ENCODE assay signal across 9 mouse cellular contexts in genomic region chr17:69156522-69157100, GRCm38 (mm10).
DNase-seq lines count a peak whose midpoint lies in the region; ATAC-seq and TF ChIP-seq lines count a peak whose summit lies in the region.
"Had no signal": no experiment of that assay in that cellular context is flagged by ENCODE, and none has a peak within 500 bp of the region (broad histone marks: within the 10 kb centered on the region; RNA-seq: fewer than 3 reads in every experiment).

No protein-coding gene starts in this region.

- H3K4me3 ChIP-seq in kidney, adult 2 months (ENCODE audit: insufficient read depth, low read depth, low read length) = peak overlapping the region; percentile 57
- H3K4me3 ChIP-seq in cortical plate, adult 2 months (ENCODE audit: insufficient read depth, low read length) = peak overlapping the region; percentile 86
- peak overlapping the region; percentile 76 for H3K4me3 ChIP-seq in intestine, postnatal 0 days (ENCODE audit: low read depth, low read length)
- H3K4me3 ChIP-seq in liver, adult 2 months (ENCODE audit: insufficient read depth, low read depth, low read length) = peak overlapping the region; percentile 56; the same call in 1 of the 2 replicates

- H3K27me3 ChIP-seq in kidney, adult 2 months (replicated peaks; ENCODE audit: control insufficient read depth, insufficient read depth, low read length) = peaks cover 2% of the 10 kb centered on the region; the same call in 1 of the 2 replicates
- H3K27me3 ChIP-seq in intestine, postnatal 0 days (replicated peaks; ENCODE audit: control insufficient read depth, insufficient read depth, low read length) = no peaks in the 10 kb centered on the region
- peaks cover 13% of the 10 kb centered on the region for H3K27me3 ChIP-seq in liver, adult 2 months (ENCODE audit: control insufficient read depth, insufficient read depth, low read length)
- H3K27me3 ChIP-seq: CH12.LX had no signal

- intact Hi-C loops in gastrocnemius, postnatal 14 days (cut with DNase I; ENCODE audit: low total_unique reads) = no loop called here

- peak overlapping the region; percentile 100 for H3K4me2 ChIP-seq in intestine, postnatal 0 days (replicated peaks; ENCODE audit: low read depth)

- no peak overlapping the region for H3K27ac ChIP-seq in kidney, adult 2 months (ENCODE audit: insufficient read depth, low read depth, low read length)
- peak overlapping the region; percentile 98 for H3K27ac ChIP-seq in cortical plate, adult 2 months (ENCODE audit: insufficient read depth, low read length)
- H3K27ac ChIP-seq in intestine, postnatal 0 days (ENCODE audit: low read depth, low read length) = no peak overlapping the region
- H3K27ac ChIP-seq in liver, adult 2 months (replicated peaks; ENCODE audit: insufficient read depth, low read depth, low read length) = no peak overlapping the region

- 1% methylated on average over 58 of the region's 58 CpGs for WGBS in kidney, adult 2 months
- WGBS in intestine, postnatal 0 days = under 1% methylated on average over 58 of the region's 58 CpGs
- 2% methylated on average over 56 of the region's 58 CpGs for WGBS in liver, adult 2 months

- no peaks in the 10 kb centered on the region for H3K9me3 ChIP-seq in intestine, postnatal 0 days (ENCODE audit: control insufficient read depth)

- H3K9ac ChIP-seq in intestine, postnatal 0 days (ENCODE audit: low read depth, low read length) = peak overlapping the region; percentile 74
- peak overlapping the region; percentile 64 for H3K9ac ChIP-seq in liver, adult 2 months (ENCODE audit: low read depth, low read length)

- peak; percentile 69 for ATAC-seq in intestine, postnatal 0 days

- no peaks in the 10 kb centered on the region for H3K79me2 ChIP-seq in liver, adult 2 months (ENCODE audit: control insufficient read depth, insufficient read depth, low read length)

- no peaks in the 10 kb centered on the region for H3K36me3 ChIP-seq in kidney, adult 2 months (ENCODE audit: control insufficient read depth, insufficient read depth, low read length)
- H3K36me3 ChIP-seq in intestine, postnatal 0 days (ENCODE audit: control insufficient read depth, insufficient read depth) = no peaks in the 10 kb centered on the region
- H3K36me3 ChIP-seq in liver, adult 2 months (ENCODE audit: control insufficient read depth, insufficient read depth, low read length) = no peaks in the 10 kb centered on the region

- TF ChIP-seq POLR2A in kidney, adult 2 months (IDR thresholded peaks at IDR 0.05; ENCODE audit: low read depth, low read length) = no peak
- no peak for TF ChIP-seq POLR2A in cortical plate, adult 2 months (IDR thresholded peaks at IDR 0.05; ENCODE audit: extremely low read depth, insufficient read depth, low read length)
- no peak for TF ChIP-seq POLR2A in liver, adult 2 months (IDR thresholded peaks at IDR 0.05; ENCODE audit: extremely low read depth, insufficient read depth, low read length)

- no peak for DNase-seq in kidney, adult 2 months
- no peak for DNase-seq in kidney, adult 11 months
- DNase-seq in gastrocnemius, postnatal 14 days = peak; percentile 42
- no peak for DNase-seq in liver, adult 2 months (ENCODE audit: extremely low read depth, low read depth, low spot score)
- peak; percentile 78 for DNase-seq in neural tube, embryonic 10.5 days (ENCODE audit: extremely low spot score, low spot score)
- DNase-seq in urinary bladder, postnatal 4 days (ENCODE audit: low spot score in 2 of 2) = peak; percentile 47 to 68

- TF ChIP-seq CTCF in kidney, adult 2 months (conservative IDR thresholded peaks at IDR 0.05; ENCODE audit: insufficient read depth, insufficient read length, low read depth, low read length) = no peak
- TF ChIP-seq CTCF in cortical plate, adult 2 months (IDR thresholded peaks at IDR 0.05; ENCODE audit: extremely low read depth, insufficient read depth, low read length) = no peak
- no peak for TF ChIP-seq CTCF in intestine, postnatal 0 days (IDR thresholded peaks at IDR 0.05; ENCODE audit: low read depth)
- TF ChIP-seq CTCF in liver, adult 2 months (IDR thresholded peaks at IDR 0.05; ENCODE audit: low read depth, low read length) = no peak

- H3K4me1 ChIP-seq in kidney, adult 2 months (ENCODE audit: control insufficient read depth, insufficient read depth, low read length) = no peaks in the 10 kb centered on the region
- peaks cover 5% of the 10 kb centered on the region for H3K4me1 ChIP-seq in cortical plate, adult 2 months (ENCODE audit: control insufficient read depth, insufficient read depth, low read length)
- no peaks in the 10 kb centered on the region for H3K4me1 ChIP-seq in intestine, postnatal 0 days (replicated peaks; ENCODE audit: control insufficient read depth, insufficient read depth, low read length)
- H3K4me1 ChIP-seq in liver, adult 2 months (ENCODE audit: control insufficient read depth, insufficient read depth, low read length) = no peaks in the 10 kb centered on the region

Comparison
In these comparisons a context has a peak if more than half of its experiments do, and no peak if none do; other contexts are left out.
1. DNase-seq: peak in gastrocnemius, postnatal 14 days (single experiment), neural tube, embryonic 10.5 days (single experiment) and urinary bladder, postnatal 4 days (2 of 2); none in kidney, adult 2 months (single experiment), kidney, adult 11 months (single experiment) and liver, adult 2 months (single experiment).
2. Peak in every context shown above with its lines, with median percentiles within 50 percentile points of each other: H3K4me3 ChIP-seq.